Mouse (Mus musculus) CD8-positive naive resting alpha-beta T cell, adult 2 months (primary cell): Measurements from ENCODE around the gene Gm21887.
A peak's percentile ranks its signal among the peaks of the same experiment; 100 is the strongest.
"Not testable (repeated sequence)": the region's sequence is repeated elsewhere in the genome, so short reads cannot be mapped to it uniquely, and the experiment has no call there.

Source experiments
- DNase-seq, 2 experiments: peaks; one replicate each; pipeline ENCODE4 v3.0.0; 2022; ENCODE audit warnings: low read depth in 2 of 2, low spot score in 2 of 2

The Gm21887 gene

DNA sequence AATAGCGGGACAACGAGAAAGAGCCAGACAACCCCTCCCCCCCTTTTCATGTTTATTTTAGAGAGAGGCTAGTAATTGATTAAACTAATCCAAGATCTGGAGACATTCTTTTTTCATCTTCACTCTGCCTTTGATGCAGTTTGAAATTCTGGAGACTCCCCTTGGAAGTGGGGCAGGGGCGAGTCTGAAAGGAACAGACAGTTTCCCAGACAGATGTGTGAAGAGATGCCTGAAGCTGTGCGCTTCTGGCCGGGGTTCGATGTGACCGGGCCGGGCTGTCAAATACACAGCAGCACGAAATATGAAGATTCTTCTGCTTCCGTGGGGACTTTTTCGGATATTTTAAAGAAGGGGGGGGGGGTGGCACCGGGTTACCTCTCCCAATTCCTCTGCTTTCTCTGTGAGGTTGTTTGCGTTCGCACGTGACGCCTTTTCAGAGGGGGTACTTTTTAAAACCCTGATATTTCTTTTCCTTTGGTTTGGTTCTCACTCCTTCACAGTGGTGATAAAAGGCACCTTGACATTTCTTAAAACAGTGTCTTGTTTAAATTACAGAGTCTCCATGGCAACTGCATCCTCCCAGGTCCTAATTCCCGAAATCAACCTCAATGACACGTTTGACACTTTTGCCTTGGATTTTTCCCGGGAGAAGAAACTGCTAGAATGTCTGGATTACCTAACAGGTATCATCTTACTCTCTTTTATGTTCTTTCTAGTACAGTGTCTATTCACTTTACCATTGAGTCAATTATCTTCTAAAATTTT is 25.9 kb upstream of the Gm21887 start:
- peak in 1 of 2 experiments; percentile 1 for DNase-seq

DNA sequence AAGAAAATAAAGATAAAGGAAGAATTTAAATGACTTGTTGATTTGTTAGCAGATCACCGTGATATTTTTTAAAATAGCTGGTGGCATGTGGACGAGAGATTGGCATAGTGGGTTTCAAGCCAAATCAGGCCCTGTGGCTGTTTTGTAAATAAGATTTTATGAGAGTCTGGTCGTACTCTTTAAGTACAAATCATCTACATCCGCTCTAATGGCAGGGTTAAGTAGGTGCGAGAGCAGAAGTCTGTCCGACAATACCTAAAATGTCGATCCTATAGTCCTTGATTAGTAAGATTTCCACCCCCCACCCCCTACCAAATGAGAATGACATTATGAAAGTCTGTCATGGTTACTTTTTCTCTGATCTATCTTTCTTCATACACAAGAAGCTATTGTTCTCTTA is 25.1 kb upstream of the Gm21887 start:
- peak in 1 of 2 experiments; percentile 0 for DNase-seq

DNA sequence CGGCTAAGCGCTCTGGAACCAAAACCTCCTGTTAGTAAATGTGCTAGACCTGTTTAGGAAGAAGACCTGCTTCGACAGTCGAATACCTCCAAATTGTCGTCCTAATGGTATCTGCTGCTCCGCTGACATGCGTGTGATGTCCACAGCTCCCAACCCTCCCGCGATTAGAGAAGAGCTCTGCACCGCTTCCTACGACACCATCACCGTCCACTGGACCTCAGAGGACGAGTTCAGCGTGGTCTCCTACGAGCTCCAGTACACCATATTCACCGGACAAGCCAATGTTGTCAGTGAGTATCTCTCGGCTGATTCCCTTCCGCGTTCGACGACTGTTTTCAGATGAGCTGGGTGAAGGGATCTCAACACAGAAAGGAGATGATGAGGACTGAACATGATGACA is 24.6 kb upstream of the Gm21887 start:
- peak in 1 of 2 experiments; percentile 9 for DNase-seq

DNA sequence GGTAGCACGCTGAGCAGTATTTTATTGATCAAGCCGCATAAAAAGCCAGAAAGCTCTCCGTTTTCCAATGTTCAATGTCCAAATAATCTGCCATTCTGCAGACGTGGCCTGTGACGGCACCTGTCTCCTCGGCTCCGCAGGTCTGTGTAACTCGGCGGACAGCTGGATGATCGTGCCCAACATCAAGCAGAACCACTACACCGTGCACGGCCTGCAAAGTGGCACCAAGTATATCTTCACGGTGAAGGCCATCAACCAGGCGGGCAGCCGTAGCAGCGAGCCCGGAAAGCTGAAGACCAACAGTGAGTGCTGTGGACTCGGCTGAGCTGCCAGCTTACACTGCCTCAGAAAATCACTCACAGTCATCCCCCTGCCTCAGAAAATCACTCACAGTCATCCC is 23.7 kb upstream of the Gm21887 start:
- peak in 1 of 2 experiments; percentile 29 for DNase-seq

DNA sequence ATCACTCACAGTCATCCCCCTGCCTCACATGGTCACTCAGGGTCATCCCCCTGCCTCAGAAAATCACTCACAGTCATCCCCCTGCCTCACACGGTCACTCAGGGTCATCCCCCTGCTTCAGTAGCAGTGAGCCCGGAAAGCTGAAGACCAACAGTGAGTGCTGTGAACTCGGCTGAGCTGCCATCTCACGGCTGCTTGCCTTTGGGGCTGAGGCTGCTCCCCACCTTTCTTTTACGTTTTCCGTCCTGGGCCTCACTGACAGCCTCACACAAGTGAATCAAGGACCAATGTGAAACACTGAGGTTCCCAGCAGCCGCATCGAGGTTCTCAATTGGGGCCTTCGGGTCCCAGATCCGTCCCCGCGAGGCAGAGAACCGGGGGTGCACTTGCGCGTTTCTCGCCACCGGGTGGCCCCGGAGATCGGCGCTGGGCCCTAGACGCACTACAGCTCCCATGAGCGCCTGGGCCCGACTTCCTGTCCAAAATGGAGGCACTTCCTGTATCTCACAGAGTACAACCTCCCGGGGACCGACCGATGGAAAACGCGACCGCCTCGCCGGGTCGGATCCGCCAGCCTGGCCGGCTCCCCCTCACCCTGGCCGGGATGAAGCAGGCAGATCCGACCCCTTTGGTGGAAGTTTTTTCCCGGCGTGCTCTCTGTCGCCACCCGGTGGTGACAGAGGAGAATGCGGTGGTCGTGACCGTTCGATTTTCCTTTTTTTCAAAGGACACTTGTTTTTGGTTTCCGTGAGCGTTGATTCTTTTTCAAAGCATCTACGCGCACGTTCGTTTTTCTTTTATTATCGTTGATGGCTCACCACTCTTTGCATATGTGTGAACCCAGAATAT is 22.7 kb upstream of the Gm21887 start:
- peak; percentile 84 to 94 for DNase-seq

DNA sequence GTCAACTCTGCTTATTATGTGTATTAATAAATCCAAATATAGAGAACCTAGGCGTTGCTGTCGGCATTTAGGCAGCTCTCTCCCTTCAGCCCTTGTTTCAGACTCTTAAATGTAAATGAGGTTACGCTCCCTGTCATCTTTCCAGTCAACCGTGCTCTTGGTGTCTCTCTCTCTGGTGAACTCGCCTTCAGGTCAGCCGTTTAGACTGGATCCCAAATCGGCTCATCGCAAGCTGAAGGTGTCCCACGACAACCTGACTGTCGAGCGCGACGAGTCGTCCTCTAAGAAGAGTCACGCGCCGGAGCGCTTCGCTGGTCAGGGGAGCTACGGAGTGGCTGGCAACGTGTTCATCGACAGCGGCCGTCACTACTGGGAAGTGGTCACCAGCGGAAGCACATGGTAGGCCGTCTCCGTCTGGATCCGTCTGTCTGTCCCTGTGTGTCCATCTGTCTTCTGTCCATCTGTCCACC is 22.1 kb upstream of the Gm21887 start:
- DNase-seq: peak in 1 of 2 experiments; percentile 51

DNA sequence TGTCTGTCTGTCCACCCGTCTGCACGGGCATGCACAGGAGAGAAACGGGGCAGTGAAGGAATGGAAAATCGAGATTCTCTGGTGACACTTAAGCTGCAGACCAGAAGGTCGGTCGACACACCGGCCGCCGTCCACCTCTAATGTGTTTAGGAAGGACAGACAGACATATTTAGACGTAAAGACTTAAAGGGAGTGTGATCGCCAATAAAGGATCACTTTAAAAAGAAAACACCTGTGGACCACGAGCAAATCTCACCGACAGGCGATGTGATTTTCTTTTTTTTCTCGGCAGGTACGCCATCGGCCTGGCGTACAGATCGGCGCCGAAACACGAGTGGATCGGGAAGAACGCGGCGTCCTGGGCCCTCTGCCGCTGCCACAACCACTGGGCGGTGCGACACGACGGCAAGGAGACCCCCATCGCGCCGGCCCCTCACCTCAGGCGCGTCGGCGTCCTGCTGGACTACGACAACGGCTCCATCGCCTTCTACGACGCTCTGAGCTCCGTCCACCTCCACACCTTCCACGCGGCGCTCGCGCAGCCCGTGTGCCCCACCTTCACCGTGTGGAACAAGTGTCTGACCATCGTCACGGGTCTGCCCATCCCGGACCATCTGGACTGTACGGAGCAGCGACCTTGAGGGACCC is 20.8 kb upstream of the Gm21887 start:
- peak in 1 of 2 experiments; percentile 32 for DNase-seq

DNA sequence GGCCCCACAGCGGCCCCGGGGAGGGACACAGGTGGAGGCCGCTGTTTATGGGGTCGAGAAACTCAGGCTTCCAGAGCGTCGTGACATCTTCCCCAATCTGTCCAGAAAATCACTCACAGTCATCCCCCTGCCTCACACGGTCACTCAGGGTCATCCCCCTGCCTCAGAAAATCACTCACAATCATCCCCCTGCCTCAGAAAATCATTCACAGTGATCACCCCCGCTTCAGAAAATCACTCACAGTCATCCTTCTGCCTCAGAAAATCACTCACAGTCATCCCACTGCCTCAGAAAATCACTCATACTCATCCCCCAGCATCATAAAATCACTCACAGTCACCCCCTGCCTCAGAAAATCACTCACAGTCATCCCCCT is 20.3 kb upstream of the Gm21887 start:
- peak in 1 of 2 experiments; percentile 44 for DNase-seq

DNA sequence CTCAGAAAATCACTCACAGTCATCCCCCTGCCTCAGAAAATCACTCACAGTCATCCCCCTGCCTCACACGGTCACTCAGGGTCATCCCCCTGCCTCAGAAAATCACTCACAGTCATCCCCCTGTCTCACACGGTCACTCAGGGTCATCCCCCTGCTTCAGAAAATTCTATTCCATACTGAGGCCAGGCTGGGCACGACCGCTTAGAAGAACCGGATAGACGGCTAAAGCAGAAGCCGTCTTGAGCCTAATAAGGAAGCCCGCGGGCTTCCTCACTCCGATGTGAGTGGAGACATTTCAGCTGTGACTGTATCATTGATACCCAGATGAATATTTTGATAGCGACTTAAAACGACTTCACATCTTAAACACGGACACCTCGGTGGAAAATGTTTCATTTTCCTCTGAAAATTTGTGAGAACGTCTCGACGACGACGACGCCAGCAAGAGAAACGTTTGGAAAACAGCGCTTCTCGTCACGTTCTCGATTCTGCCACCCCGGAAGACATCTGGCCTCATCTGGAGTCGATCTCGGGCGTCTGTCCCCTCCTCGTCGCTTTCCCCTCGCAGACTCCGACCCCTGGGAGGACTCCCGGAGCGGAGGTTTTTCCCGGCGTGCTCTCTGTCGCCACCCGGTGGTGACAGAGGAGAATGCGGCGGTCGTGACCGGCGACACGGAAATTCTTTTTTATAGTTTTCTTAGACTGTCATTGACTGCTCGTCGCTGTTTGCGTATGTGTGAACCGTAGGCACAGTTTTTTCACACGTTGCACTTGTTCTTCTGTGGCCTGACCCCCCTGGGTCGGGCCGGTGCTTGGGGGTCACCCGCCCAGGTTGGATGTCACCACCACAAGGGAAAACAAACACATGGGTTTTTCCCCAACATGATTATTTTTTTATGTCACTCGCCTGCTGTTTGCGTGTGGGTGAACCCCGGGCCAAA is 19.5 kb upstream of the Gm21887 start:
- DNase-seq: peak; percentile 81 to 85

DNA sequence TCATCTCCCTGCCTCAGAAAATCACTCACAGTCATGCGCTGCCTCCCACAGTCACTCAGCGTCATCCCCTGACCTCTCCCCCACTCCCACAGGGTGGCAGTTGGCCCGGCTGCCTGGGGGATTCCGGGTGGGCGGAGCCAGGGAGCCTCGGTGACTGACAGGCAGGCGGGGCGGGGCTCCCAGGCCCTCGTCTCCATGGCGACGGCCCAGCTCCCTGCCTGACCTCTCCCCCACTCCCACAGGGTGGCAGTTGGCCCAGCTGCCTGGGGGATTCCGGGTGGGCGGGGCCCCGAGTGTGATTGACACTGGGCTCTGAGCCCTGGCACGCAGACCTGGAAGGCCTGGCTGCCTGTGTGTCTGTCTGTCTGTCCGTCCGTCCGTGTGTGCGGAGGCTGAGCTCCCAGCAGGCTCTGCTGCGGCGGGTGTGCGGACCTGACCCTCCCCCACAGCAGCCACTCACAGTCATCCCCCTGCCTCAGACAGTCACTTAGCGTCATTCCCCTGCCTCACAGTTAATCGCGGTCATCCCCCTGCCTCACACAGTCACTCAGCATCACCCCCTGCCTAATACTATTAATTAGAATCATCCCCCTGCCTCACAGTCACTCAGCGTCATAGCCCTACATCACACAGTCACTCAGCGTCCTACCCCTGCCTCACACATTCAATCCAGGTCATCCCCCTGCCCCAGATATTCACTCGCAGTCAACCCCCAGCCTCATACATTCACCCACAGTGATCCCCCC is 18.2 kb upstream of the Gm21887 start:
- DNase-seq: peak; percentile 99 to 100

DNA sequence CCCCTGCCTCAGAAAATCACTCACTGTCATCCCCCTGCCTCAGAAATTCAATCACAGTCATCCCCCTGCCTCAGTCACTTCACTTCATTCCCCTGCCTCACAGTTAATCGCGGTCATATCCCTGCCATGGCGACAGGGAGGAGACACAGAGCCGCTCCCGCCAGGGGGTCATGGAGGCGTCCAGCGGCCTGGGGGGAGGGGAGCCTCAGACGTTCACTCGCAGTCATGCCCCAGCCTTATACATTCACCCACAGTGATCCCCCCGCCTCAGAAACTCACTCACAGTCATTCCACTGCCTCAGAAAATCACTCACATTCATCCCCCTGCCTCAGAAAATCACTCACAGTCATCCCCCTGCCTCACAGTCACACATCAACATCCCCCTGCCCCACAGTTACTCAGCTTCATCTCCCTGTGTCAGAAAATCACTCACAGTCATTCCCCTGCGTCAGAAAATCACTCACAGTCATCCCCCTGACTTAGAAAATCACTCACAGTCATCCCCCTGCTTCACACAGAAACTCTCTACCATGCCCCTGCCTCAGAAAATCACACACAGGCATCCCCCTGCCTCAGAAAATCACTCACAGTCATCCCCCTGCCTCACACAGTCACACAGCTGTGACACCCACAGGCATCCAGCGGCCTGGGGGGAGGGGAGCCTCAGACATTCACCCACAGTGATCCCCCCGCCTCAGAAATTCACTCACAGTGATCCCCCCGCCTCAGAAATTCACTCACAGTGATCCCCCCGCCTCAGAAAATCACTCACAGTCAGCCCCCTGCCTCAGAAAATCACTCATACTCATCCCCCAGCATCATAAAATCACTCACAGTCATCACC is 17.2 kb upstream of the Gm21887 start:
- not testable (repeated sequence) for DNase-seq

DNA sequence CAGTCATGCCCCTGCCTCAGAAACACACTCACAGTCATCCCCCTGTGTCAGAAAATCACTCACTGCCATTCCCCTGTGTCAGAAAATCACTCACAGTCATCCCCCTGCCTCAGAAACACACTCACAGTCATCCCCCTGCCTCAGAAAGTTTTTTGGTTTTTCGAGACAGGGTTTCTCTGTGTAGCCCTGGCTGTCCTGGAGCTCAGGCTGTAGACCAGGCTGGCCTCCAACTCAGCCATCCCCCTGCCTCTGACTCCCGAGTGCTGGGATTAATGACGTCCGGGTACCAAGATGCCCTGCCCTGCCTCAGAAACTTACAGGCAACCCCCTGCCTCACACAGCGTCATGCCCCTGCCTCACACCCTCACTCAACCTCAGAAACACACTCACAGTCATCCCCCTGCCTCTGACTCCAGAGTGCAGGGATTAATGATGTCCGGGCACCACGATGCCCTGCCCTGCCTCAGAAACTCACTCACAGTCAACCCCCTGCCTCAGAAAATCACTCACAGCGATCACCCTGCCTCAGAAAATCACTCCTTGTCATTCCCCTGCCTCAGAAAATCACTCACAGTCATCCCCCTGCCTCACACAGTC is 16.4 kb upstream of the Gm21887 start:
- not testable (repeated sequence) for DNase-seq

DNA sequence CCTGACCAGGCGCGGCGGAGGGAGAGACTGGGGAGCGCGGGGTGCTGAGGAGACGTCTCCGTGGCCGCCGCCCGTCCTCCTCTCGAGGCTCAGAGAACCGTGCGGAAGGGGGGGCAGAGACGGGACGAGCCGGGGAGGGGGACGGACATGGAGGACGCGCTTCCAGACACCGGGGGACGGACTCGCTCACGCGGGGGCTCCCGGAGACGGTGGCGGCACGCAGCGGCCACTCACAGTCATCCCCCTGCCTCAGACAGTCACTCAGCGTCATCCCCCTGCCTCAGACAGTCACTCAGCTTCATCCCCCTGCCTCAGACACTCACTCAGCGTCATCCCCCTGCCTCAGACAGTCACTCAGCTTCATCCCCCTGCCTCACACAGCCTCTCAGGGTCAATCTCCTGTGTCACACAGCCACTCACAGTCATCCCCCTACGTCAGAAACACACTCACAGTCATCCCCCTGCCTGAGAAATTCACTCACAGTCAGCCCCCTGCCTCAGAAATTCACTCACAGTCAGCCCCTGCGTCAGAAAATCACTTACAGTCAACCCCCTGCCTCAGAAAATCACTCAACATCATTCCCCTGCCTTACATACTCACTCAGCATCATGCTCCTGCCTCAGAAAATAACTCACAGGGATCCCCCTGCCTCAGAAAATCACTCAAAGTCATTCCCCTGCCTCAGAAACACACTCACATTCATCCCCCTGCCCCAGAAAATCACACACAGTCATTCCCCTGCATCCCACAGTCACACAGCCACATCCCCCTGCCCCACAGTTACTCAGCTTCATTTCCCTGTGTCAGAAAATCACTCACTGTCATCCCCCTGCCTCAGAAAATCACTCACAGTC is 15.2 kb upstream of the Gm21887 start:
- DNase-seq: peak in 1 of 2 experiments; percentile 48

DNA sequence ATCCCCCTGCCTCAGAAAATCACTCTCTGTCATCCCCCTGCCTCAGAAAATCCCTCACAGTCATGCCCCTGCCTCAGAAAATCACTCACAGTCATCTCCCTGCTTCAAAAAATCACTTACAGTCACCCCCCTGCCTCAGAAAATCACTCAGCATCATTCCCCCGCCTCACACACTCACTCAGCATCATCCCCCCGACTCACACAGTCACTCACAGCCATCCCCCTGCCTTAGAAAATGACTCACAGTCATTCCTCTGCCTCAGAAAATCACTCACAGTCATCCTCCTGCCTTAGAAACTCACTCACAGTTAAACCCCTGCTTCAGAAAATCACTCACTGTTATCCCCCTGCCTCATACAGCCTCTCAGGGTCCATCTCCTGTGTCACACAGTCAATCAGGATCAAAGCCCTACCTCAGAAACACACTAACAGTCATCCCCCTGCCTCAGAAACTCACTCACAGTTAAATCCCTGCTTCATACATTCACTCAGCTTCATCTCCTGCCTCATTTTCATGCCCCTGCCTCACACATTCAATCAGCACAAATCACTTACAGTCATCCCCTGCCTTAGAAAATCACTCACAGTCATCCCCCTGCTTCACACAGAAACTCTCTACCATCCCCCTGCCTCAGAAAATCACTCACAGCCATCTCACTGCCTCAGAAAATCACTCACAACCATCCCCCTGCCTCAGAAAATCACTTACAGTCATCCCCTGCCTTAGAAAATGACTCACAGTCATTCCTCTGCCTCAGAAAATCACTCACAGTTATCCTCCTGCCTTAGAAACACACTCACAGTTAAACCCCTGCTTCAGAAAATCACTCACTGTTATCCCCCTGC is 14.4 kb upstream of the Gm21887 start:
- not testable (repeated sequence) for DNase-seq

DNA sequence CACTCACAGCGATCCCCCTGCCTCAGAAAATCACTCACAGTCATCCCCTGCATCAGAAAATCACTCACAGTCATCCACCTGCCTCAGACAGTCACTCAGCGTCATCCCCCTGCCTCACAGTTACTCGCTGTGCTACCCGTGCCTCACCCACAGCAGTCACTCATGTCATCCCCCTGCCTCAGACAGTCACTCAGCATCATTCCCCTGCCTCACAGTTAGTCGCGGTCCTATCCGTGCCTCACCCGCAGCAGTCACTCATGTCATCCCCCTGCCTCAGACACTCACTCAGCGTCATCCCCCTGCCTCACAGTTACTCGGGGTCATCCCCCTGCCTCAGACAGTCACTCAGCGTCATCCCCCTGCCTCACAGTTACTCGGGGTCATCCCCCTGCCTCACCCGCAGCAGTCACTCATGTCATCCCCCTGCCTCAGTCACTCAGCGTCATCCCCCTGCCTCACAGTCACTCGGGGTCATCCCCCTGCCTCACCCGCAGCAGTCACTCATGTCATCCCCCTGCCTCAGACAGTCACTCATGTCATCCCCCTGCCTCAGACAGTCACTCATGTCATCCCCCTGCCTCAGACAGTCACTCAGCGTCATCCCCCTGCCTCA is 13.4 kb upstream of the Gm21887 start:
- not testable (repeated sequence) for DNase-seq

DNA sequence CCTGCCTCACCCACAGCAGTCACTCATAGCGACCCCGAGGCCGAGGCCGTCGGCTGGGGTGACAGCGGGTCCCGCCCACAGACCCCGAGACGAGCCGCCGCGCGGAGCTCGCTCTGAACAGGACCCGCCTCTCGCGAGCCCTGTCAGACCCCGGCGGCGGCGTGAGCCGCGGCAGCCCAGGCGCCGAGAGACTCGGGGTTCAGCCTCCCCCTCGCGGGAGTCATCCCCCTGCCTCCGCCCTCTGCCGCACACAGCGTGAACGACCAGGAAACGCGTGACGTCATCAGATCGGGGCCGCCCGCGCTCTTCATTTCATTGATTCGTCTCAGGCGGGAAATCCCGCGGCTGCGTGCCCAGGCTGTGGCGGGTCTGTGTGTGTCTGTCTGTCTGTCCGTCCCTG is 12.5 kb upstream of the Gm21887 start:
- peak; percentile 91 to 94 for DNase-seq
